Mouse (Mus musculus): ENCODE data around the gene Foxp2. TPM values are rescaled to one million over a fixed set of nuclear protein-coding genes. Genes with fewer than 3 reads are reported as not detected.
A peak's percentile ranks its signal among the peaks of the same experiment; 100 is the strongest.

The Foxp2 gene
- total RNA-seq, 2 experiments from 2014 or later: not detected

GRCm38 (mm10) chr6:15063246-15063645, 162.1 kb downstream of the Foxp2 start:
- no peak for ATAC-seq (ENCODE audit: poor library complexity, severe bottlenecking)

- no peak for ATAC-seq (ENCODE audit: poor library complexity, severe bottlenecking)
Measured at GRCm38 (mm10) chr6:15101548-15101947, 200.4 kb downstream of the Foxp2 start.

GRCm38 (mm10) chr6:15120916-15121315, 219.8 kb downstream of the Foxp2 start:
- no peak for ATAC-seq (ENCODE audit: poor library complexity, severe bottlenecking)

- no peak for ATAC-seq (ENCODE audit: poor library complexity, severe bottlenecking)
Measured at GRCm38 (mm10) chr6:15121339-15121738, 220.2 kb downstream of the Foxp2 start.

- ATAC-seq (ENCODE audit: poor library complexity, severe bottlenecking): no peak
Measured at GRCm38 (mm10) chr6:15130142-15130541, 229.0 kb downstream of the Foxp2 start.

- no peak for ATAC-seq (ENCODE audit: poor library complexity, severe bottlenecking)
Measured at GRCm38 (mm10) chr6:15142094-15142493, 240.9 kb downstream of the Foxp2 start.

GRCm38 (mm10) chr6:15151619-15152018, 250.5 kb downstream of the Foxp2 start:
- no peak for ATAC-seq (ENCODE audit: poor library complexity, severe bottlenecking)

- ATAC-seq (ENCODE audit: poor library complexity, severe bottlenecking): 0 out of 2 replicates have a peak, but pooled peaks have one; percentile 33
Measured at GRCm38 (mm10) chr6:15163508-15164053, 262.4 kb downstream of the Foxp2 start.

- no peak for ATAC-seq (ENCODE audit: poor library complexity, severe bottlenecking)
Measured at GRCm38 (mm10) chr6:15176754-15177153, 275.6 kb downstream of the Foxp2 start.

GRCm38 (mm10) chr6:15192877-15193276, 291.7 kb downstream of the Foxp2 start:
- no peak for ATAC-seq (ENCODE audit: poor library complexity, severe bottlenecking)

GRCm38 (mm10) chr6:15242176-15242942, 341.2 kb downstream of the Foxp2 start:
- no peak for ATAC-seq (ENCODE audit: poor library complexity, severe bottlenecking)

GRCm38 (mm10) chr6:15257393-15257792, 356.2 kb downstream of the Foxp2 start:
- no peak for ATAC-seq (ENCODE audit: poor library complexity, severe bottlenecking)

- ATAC-seq (ENCODE audit: poor library complexity, severe bottlenecking): no peak
Measured at GRCm38 (mm10) chr6:15257893-15258292, 356.7 kb downstream of the Foxp2 start.

- ATAC-seq (ENCODE audit: poor library complexity, severe bottlenecking): no peak
Measured at GRCm38 (mm10) chr6:15268136-15268535, 367.0 kb downstream of the Foxp2 start.

- ATAC-seq (ENCODE audit: poor library complexity, severe bottlenecking): no peak
Measured at GRCm38 (mm10) chr6:15285213-15285612, 384.1 kb downstream of the Foxp2 start.

GRCm38 (mm10) chr6:15294081-15294480, 392.9 kb downstream of the Foxp2 start:
- no peak for ATAC-seq (ENCODE audit: poor library complexity, severe bottlenecking)

- no peak for ATAC-seq (ENCODE audit: poor library complexity, severe bottlenecking)
Measured at GRCm38 (mm10) chr6:15299279-15299678, 398.1 kb downstream of the Foxp2 start.

GRCm38 (mm10) chr6:15310671-15311070, 409.5 kb downstream of the Foxp2 start:
- ATAC-seq (ENCODE audit: poor library complexity, severe bottlenecking): no peak

- ATAC-seq (ENCODE audit: poor library complexity, severe bottlenecking): no peak
Measured at GRCm38 (mm10) chr6:15316948-15317347, 415.8 kb downstream of the Foxp2 start.

- no peak for ATAC-seq (ENCODE audit: poor library complexity, severe bottlenecking)
Measured at GRCm38 (mm10) chr6:15318343-15318742, 417.2 kb downstream of the Foxp2 start.

GRCm38 (mm10) chr6:15321551-15321974, 420.4 kb downstream of the Foxp2 start:
- ATAC-seq (ENCODE audit: poor library complexity, severe bottlenecking): no peak

- ATAC-seq (ENCODE audit: poor library complexity, severe bottlenecking): no peak
Measured at GRCm38 (mm10) chr6:15323099-15323498, 421.9 kb downstream of the Foxp2 start.
